Mouse (Mus musculus) megakaryocyte, embryonic 14.5 days (primary cell): Measurements from ENCODE around the gene Olfr575. TPM values are rescaled to one million over a fixed set of nuclear protein-coding genes. Genes with fewer than 3 reads are reported as not detected.

Source experiments
- H3K27me3 ChIP-seq: replicated peaks from 2 replicates; pipeline ENCODE3; 2012; ENCODE audit warnings: inconsistent platforms
- H3K36me3 ChIP-seq: replicated peaks from 2 replicates; pipeline ENCODE3; 2012; ENCODE audit warnings: low read length, inconsistent platforms, mixed read lengths
- H3K4me1 ChIP-seq: 2 replicates; pipeline ENCODE4 v1.6.1; 2012; ENCODE audit warnings: inconsistent platforms
- H3K4me3 ChIP-seq: replicated peaks from 2 replicates; pipeline ENCODE3; 2012; ENCODE audit warnings: moderate library complexity, mild to moderate bottlenecking, inconsistent platforms
- H3K9me3 ChIP-seq: 2 replicates; pipeline ENCODE4 v1.6.1; 2012; ENCODE audit warnings: inconsistent platforms
- FLI1 ChIP-seq: IDR thresholded peaks from 2 replicates; pipeline ENCODE4 v1.6.1; 2012; ENCODE audit warnings: low read length, inconsistent platforms, mixed read lengths
- GATA1 ChIP-seq: IDR thresholded peaks from 3 replicates; pipeline ENCODE4 v1.6.1; 2012; ENCODE audit warnings: mixed read lengths, low read length, inconsistent platforms, borderline replicate concordance
- polyA plus RNA-seq: library from polyadenylated mRNA; stranded (reverse); fragments of >175 nt; gene quantifications from 2 replicates; pipeline ENCODE4 v1.2.3, GENCODE M21; 2012; ENCODE audit warnings: low replicate concordance; ENCODE audit not compliant: insufficient read depth

Olfr575 gene
- polyA plus RNA-seq, 1 experiment = not detected

DNA sequence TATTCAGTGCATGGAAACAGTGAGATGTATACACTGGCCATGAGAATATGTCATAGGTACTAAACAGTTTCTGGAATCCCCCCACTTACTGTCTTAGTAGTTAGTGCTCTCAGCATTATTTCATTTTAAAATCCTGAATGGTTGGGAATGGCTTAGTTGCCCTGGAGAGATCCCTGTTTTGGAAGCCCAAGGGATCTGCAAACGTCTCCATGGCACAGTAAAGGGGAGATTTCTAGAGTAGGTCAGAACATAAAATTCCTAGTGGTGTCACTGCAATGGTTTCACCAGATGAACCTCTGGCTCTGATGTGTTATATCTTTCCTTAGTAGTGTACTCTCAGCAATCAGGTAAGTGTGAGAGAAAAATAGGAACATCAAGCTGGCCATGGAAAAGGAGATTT is 34.5 kb downstream of the Olfr575 start, which contains the start of gene Olfr572:
TSS of gene Olfr572 (plus strand) at position 301 of the 400 bp plus-strand sequence.
- H3K36me3 ChIP-seq = no peaks in the 10 kb centered on the region
- no peaks in the 10 kb centered on the region for H3K4me1 ChIP-seq
- H3K4me3 ChIP-seq = no peak within 1 kb of the TSS
- TF ChIP-seq FLI1 (no peak), GATA1 (no peak)
- no peaks in the 10 kb centered on the region for H3K9me3 ChIP-seq
- no peaks in the 10 kb centered on the region for H3K27me3 ChIP-seq

DNA sequence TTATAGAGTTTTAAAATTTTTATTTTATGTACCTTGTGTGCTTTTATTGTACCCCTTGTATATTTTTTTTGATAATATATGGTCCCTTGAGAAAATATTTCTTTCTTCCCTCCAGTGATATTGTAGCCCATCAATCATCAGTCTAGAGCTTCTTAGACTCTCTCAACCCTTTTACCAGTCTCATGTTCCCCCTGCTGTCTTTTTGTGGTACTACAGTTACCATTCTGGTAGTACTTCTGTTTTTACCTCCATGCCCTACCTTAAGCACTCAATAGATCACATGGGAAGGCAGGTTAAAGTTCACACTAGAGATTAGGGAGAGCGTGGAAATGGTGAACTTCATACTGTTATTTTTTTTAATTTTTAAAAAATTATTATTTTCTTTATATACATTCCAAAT is 38.9 kb downstream of the Olfr575 start:
- Histone ChIP-seq H3K4me1 (no peaks in the 10 kb centered on the region), H3K9me3 (no peaks in the 10 kb centered on the region), H3K36me3 (no peaks in the 10 kb centered on the region), H3K27me3 (no peaks in the 10 kb centered on the region), H3K4me3 (no peak overlapping the region)
- no peak for TF ChIP-seq GATA1
- TF ChIP-seq FLI1 = no peak

DNA sequence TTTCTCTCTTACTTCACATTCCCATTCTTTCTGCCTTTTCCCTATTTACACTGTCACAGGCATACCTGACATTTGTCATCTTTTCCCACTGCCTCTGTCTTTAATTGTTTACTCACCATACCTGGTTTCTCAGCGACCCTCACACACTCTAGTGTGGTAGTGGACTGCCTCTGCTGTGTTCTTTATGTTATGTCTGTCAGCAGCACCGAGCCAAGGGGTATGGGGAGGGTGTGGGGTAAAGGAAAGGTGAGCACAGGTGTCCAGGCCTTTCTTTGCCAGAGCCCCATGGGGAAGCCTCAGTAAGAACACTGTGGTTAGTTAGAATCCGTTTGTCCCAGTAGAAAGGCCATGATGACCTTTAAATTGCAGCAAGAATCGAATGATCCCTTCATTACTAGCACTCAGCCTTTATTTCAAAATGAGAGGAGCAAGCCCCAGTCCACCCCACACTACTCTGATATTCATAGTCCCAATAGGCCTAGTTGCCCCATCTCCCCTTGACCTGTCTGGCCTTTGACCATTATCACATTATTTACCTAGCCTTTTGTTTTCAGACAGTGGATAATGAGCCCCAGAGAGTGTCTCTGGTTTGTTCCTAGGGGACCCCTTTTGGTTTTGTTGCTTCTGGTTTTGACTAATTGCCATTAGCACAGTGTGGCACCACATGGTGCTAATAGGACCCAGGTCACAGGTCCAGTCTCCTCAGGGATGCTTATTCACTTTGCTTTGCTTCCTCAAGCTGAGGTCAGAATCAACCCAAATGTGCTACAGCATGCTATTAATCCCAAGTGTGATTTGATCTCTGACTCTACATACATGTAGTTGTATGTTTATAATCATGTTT is 41.3 kb downstream of the Olfr575 start, which contains the start of gene Olfr571:
TSS of gene Olfr571 (minus strand) at position 505 of the 844 bp plus-strand sequence.
- no peaks in the 10 kb centered on the region for H3K9me3 ChIP-seq
- no peaks in the 10 kb centered on the region for H3K36me3 ChIP-seq
- no peaks in the 10 kb centered on the region for H3K27me3 ChIP-seq
- H3K4me1 ChIP-seq = no peaks in the 10 kb centered on the region
- no peak within 1 kb of the TSS for H3K4me3 ChIP-seq
- TF ChIP-seq GATA1 (no peak), FLI1 (no peak)

DNA sequence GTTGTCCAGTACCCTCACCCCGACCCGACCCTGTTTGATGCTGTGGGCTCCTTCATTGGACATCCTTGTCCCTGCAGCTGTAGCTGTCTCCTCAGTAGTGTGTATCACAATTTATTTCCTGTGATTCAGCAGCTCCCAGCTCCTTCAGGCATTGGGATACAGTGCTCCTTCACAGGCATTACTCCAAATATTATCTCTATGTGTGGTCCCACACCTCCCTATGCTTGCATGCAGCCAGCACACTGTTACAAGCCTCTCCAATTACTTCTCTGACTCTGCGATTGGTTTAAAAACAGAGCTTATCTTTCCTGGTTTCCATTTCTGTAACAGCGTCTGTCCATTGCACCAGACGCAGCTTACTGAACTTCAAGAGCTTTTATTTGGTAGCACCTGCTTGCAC is 42.2 kb downstream of the Olfr575 start:
- no peaks in the 10 kb centered on the region for H3K36me3 ChIP-seq
- no peaks in the 10 kb centered on the region for H3K4me1 ChIP-seq
- no peak overlapping the region for H3K4me3 ChIP-seq
- no peaks in the 10 kb centered on the region for H3K27me3 ChIP-seq
- no peaks in the 10 kb centered on the region for H3K9me3 ChIP-seq
- TF ChIP-seq GATA1 (no peak), FLI1 (no peak)

DNA sequence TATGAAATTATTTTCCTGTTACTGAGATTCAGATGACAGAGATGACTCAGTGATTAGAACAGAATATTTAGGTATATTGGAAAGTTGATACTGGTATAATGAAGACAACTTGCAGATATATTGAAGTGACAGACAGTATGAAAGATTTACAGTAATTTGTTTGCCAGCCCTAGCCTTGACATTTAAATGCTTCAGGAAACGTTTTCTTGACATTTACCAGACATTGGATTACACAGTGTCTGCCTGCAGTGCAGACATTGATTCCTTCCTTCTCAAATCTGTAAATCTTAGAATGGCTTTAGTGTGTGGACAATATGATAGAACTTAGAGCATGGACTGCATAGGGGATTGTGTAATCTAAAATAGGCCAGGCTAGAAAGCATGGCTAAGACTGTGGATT is 43.3 kb downstream of the Olfr575 start:
- TF ChIP-seq FLI1 = no peak
- no peak for TF ChIP-seq GATA1
- H3K36me3 ChIP-seq = no peaks in the 10 kb centered on the region
- no peak overlapping the region for H3K4me3 ChIP-seq
- H3K27me3 ChIP-seq = no peaks in the 10 kb centered on the region
- no peaks in the 10 kb centered on the region for H3K4me1 ChIP-seq
- H3K9me3 ChIP-seq = no peaks in the 10 kb centered on the region

Other genes starting within 250 kb of the Olfr575 start
- not detected in 2 replicates for gene Olfr33, start 239.7 kb downstream of the Olfr575 start, polyA plus RNA-seq
- gene Olfr559, start 231.3 kb downstream of the Olfr575 start, polyA plus RNA-seq = not detected in 2 replicates
- 0.17 TPM in 1 of 2 replicates, not detected in the other for gene Olfr560, start 199.4 kb downstream of the Olfr575 start, polyA plus RNA-seq
- gene Olfr78, start 199.3 kb downstream of the Olfr575 start, polyA plus RNA-seq = not detected in 2 replicates
- gene Olfr561, start 187.6 kb downstream of the Olfr575 start, polyA plus RNA-seq = not detected in 2 replicates
- gene Olfr564, start 155.3 kb downstream of the Olfr575 start, polyA plus RNA-seq = not detected in 2 replicates
- gene Olfr566, start 100.0 kb downstream of the Olfr575 start, polyA plus RNA-seq = not detected in 2 replicates
- gene Olfr568, start 81.7 kb downstream of the Olfr575 start, polyA plus RNA-seq = not detected in 2 replicates
- gene Olfr569, start 67.9 kb downstream of the Olfr575 start, polyA plus RNA-seq = not detected in 2 replicates
- not detected in 2 replicates for gene Olfr570, start 64.2 kb downstream of the Olfr575 start, polyA plus RNA-seq
- not detected in 2 replicates for gene Olfr571, start 41.2 kb downstream of the Olfr575 start, polyA plus RNA-seq
- gene Olfr572, start 34.4 kb downstream of the Olfr575 start, polyA plus RNA-seq = not detected in 2 replicates
- gene Olfr573-ps1, start 16.2 kb downstream of the Olfr575 start, polyA plus RNA-seq = not detected in 2 replicates
- not detected in 2 replicates for gene Olfr574, start 10.3 kb downstream of the Olfr575 start, polyA plus RNA-seq
- not detected in 2 replicates for gene Olfr576, start 3.9 kb upstream of the Olfr575 start, polyA plus RNA-seq
- not detected in 2 replicates for gene Olfr577, start 17.2 kb upstream of the Olfr575 start, polyA plus RNA-seq
- gene Olfr578, start 30.5 kb upstream of the Olfr575 start, polyA plus RNA-seq = not detected in 2 replicates
- gene Olfr582, start 79.2 kb upstream of the Olfr575 start, polyA plus RNA-seq = not detected in 2 replicates
- not detected in 2 replicates for gene Olfr583, start 92.5 kb upstream of the Olfr575 start, polyA plus RNA-seq
- not detected in 2 replicates for gene Olfr584, start 123.1 kb upstream of the Olfr575 start, polyA plus RNA-seq
- gene Olfr585, start 138.9 kb upstream of the Olfr575 start, polyA plus RNA-seq = not detected in 2 replicates
- not detected in 2 replicates for gene Olfr586, start 166.9 kb upstream of the Olfr575 start, polyA plus RNA-seq
- not detected in 2 replicates for gene Olfr588-ps1, start 182.1 kb upstream of the Olfr575 start, polyA plus RNA-seq
- not detected in 2 replicates for gene Olfr589, start 197.6 kb upstream of the Olfr575 start, polyA plus RNA-seq
- 2.6 TPM in 1 of 2 replicates, not detected in the other for gene Olfr591, start 219.6 kb upstream of the Olfr575 start, polyA plus RNA-seq
- gene Olfr592, start 226.0 kb upstream of the Olfr575 start, polyA plus RNA-seq = not detected in 2 replicates